Mouse (Mus musculus): Measurements from ENCODE around the gene Aox4. TPM values are rescaled to one million over a fixed set of nuclear protein-coding genes. Genes with fewer than 3 reads are reported as not detected.

The Aox4 gene
- total and polyA plus RNA-seq, 3 experiments, result 0.05 to 0.27 TPM; not detected in 1

GRCm38 (mm10) chr1:58169893-58170292, 40.3 kb upstream of the Aox4 start (continued):
- TF ChIP-seq HCFC1 (IDR thresholded peaks at IDR 0.05; ENCODE audit: low read depth, low read length) (no peak), RAD21 (IDR thresholded peaks at IDR 0.05; ENCODE audit: low read depth, low read length) (no peak), NRF1 (IDR thresholded peaks at IDR 0.05; ENCODE audit: low read depth, low read length) (no peak), ETS1 (conservative IDR thresholded peaks at IDR 0.05; ENCODE audit: low read depth, low read length) (peak; percentile 87), ZNF384 (IDR thresholded peaks at IDR 0.05; ENCODE audit: low read depth, low read length) (no peak), MEF2A (IDR thresholded peaks at IDR 0.05; ENCODE audit: borderline replicate concordance, low read depth, low read length) (peak; percentile 74; the same call in 1 of the 2 replicates), POLR2A (IDR thresholded peaks at IDR 0.05; ENCODE audit: low read depth, low read length) (no peak), UBTF (IDR thresholded peaks at IDR 0.05; ENCODE audit: low read depth, low read length) (no peak), CHD1 (IDR thresholded peaks at IDR 0.05; ENCODE audit: low read depth, low read length) (no peak), MAFK (IDR thresholded peaks at IDR 0.05; ENCODE audit: insufficient replicate concordance, low read length) (no peak), MXI1 (IDR thresholded peaks at IDR 0.05; ENCODE audit: low read depth, low read length) (no peak; the same call in 1 of the 2 replicates), BHLHE40 (IDR thresholded peaks at IDR 0.05; ENCODE audit: low read depth, low read length) (peak; percentile 88)

- no peak for TF ChIP-seq ETS1 (conservative IDR thresholded peaks at IDR 0.05; ENCODE audit: low read depth, low read length)
- no peak for TF ChIP-seq E2F4 (IDR thresholded peaks at IDR 0.05; ENCODE audit: insufficient replicate concordance, low read depth, low read length)
- TF ChIP-seq TCF12 (IDR thresholded peaks at IDR 0.05; ENCODE audit: low read depth, low read length), result no peak
- TF ChIP-seq GABPA (IDR thresholded peaks at IDR 0.05; ENCODE audit: insufficient replicate concordance, low read depth, low read length), result no peak
- TF ChIP-seq RCOR1 (conservative IDR thresholded peaks at IDR 0.05; ENCODE audit: low read depth, low read length), result no peak
- TF ChIP-seq ZC3H11A (IDR thresholded peaks at IDR 0.05; ENCODE audit: low read depth, low read length), result no peak
- TF ChIP-seq UBTF (IDR thresholded peaks at IDR 0.05; ENCODE audit: low read depth, low read length), result no peak
- TF ChIP-seq USF2 (conservative IDR thresholded peaks at IDR 0.05; ENCODE audit: low read depth, low read length), result no peak
- TF ChIP-seq EP300 (IDR thresholded peaks at IDR 0.05; ENCODE audit: low read length), result no peak
- no peak for TF ChIP-seq PAX5 (IDR thresholded peaks at IDR 0.05; ENCODE audit: low read length)
- no peak for TF ChIP-seq CTCF (conservative IDR thresholded peaks at IDR 0.05 in 1 of 2, IDR thresholded peaks at IDR 0.05 in 1 of 2; ENCODE audit: low read depth in 2 of 2, low read length in 2 of 2)
- TF ChIP-seq MEF2A (IDR thresholded peaks at IDR 0.05; ENCODE audit: borderline replicate concordance, low read depth, low read length), result no peak
- no peak for TF ChIP-seq TBP (conservative IDR thresholded peaks at IDR 0.05; ENCODE audit: low read depth, low read length)
- no peak for TF ChIP-seq ZNF384 (IDR thresholded peaks at IDR 0.05; ENCODE audit: low read depth, low read length)
- H3K4me3 ChIP-seq (replicated peaks in 1 of 3; ENCODE audit: low read depth in 2 of 3, low read length in 2 of 3, poor library complexity in 1 of 3), result no peak overlapping the region
- no peaks in the 10 kb centered on the region for H3K79me2 ChIP-seq (replicated peaks; ENCODE audit: control insufficient read depth, extremely low read depth, insufficient read depth, poor library complexity, severe bottlenecking)
- H3K27ac ChIP-seq (ENCODE audit: insufficient read depth, low read depth), result no peak overlapping the region
- no peak overlapping the region for H3K9ac ChIP-seq (ENCODE audit: insufficient read depth, low read depth)
- dilution Hi-C loops (cut with MboI; ENCODE audit: extremely low pct_ligation_motif_present, extremely low pct_unique_long_range_greater_than_20kb, low sequenced_read_pairs), result no loop called here
- no peak overlapping the region for H3K4me2 ChIP-seq (ENCODE audit: insufficient read depth, low read depth, poor library complexity, severe bottlenecking)
- H3K27me3 ChIP-seq (replicated peaks), result no peaks in the 10 kb centered on the region
- in situ Hi-C loops (cut with MboI; ENCODE audit: low pct_ligation_motif_present, low pct_unique_long_range_greater_than_20kb, low sequenced_read_pairs), result no loop called here
- H3K36me3 ChIP-seq (replicated peaks in 1 of 2; ENCODE audit: control insufficient read depth in 1 of 2, insufficient read depth in 1 of 2, low read length in 1 of 2), result no peaks in the 10 kb centered on the region
- H3K9me3 ChIP-seq (replicated peaks; ENCODE audit: low read length), result no peaks in the 10 kb centered on the region
- peaks cover 17 to 50% of the 10 kb centered on the region in 2 experiments for H3K4me1 ChIP-seq (ENCODE audit: control insufficient read depth in 1 of 2, insufficient read depth in 2 of 2)
- DNase-seq (ENCODE audit: extremely low read depth), result no peak
Measured at GRCm38 (mm10) chr1:58188514-58189175, 21.6 kb upstream of the Aox4 start.

Measured in CH12.LX (cell line).